Mouse (Mus musculus) adrenal gland, adult 8-10 months (tissue): ENCODE measurements around the gene Il17rd. TPM values are rescaled to one million over a fixed set of nuclear protein-coding genes. Genes with fewer than 3 reads are reported as not detected.

Experiments
- DNase-seq: peaks from one replicate; pipeline ENCODE4 v3.0.0; 2022
- total RNA-seq, 4 experiments: library from RNA; stranded (reverse); gene quantifications; 2 replicates each; pipeline ENCODE4 v1.2.4; 2022

Il17rd gene
- total RNA-seq, 4 experiments from 2014 or later, result 3.6 to 6.4 (median 5.1) TPM

- DNase-seq, result no peak
These were observed 9.7 kb downstream of the Il17rd start for GRCm38 (mm10) chr14:27048231-27048956.

- no peak for DNase-seq
These were observed 11.3 kb downstream of the Il17rd start for GRCm38 (mm10) chr14:27050043-27050442.

- DNase-seq, result no peak
These were observed 12.1 kb downstream of the Il17rd start for GRCm38 (mm10) chr14:27050560-27051510.

GRCm38 (mm10) chr14:27051511-27051895 lies 12.8 kb downstream of the Il17rd start:
- no peak for DNase-seq

GRCm38 (mm10) chr14:27058535-27059223 lies 19.9 kb downstream of the Il17rd start:
- DNase-seq, result no peak

GRCm38 (mm10) chr14:27059224-27059558 lies 20.4 kb downstream of the Il17rd start:
- no peak for DNase-seq

- DNase-seq, result no peak
These were observed 24.6 kb downstream of the Il17rd start for GRCm38 (mm10) chr14:27063338-27063737.

GRCm38 (mm10) chr14:27066171-27066929 lies 27.6 kb downstream of the Il17rd start:
- no peak for DNase-seq

GRCm38 (mm10) chr14:27067866-27068271 lies 29.1 kb downstream of the Il17rd start:
- no peak for DNase-seq

GRCm38 (mm10) chr14:27069434-27070097 lies 30.8 kb downstream of the Il17rd start:
- DNase-seq, result no peak

GRCm38 (mm10) chr14:27070128-27070527 lies 31.4 kb downstream of the Il17rd start:
- no peak for DNase-seq

GRCm38 (mm10) chr14:27070758-27071157 lies 32.0 kb downstream of the Il17rd start:
- DNase-seq, result no peak

- DNase-seq, result no peak
These were observed 33.2 kb downstream of the Il17rd start for GRCm38 (mm10) chr14:27071985-27072384.

GRCm38 (mm10) chr14:27075084-27075483 lies 36.3 kb downstream of the Il17rd start:
- no peak for DNase-seq

GRCm38 (mm10) chr14:27075909-27076521 lies 37.3 kb downstream of the Il17rd start:
- no peak for DNase-seq

GRCm38 (mm10) chr14:27076522-27076920 lies 37.8 kb downstream of the Il17rd start:
- DNase-seq, result no peak

- DNase-seq, result no peak
These were observed 43.0 kb downstream of the Il17rd start for GRCm38 (mm10) chr14:27081536-27082275.

GRCm38 (mm10) chr14:27085471-27085870 lies 46.7 kb downstream of the Il17rd start:
- no peak for DNase-seq

- DNase-seq, result no peak
These were observed 47.3 kb downstream of the Il17rd start for GRCm38 (mm10) chr14:27085999-27086398.

- no peak for DNase-seq
These were observed 55.5 kb downstream of the Il17rd start for GRCm38 (mm10) chr14:27094247-27094646.
